Mouse (Mus musculus) brain, adult 10 weeks (tissue): ENCODE data around the gene Apln. TPM values are rescaled to one million over a fixed set of nuclear protein-coding genes. Genes with fewer than 3 reads are reported as not detected.

Experiments
- polyA plus RNA-seq: library from polyadenylated mRNA; stranded (reverse); fragments of 350-450 nt; fragmentation: Illumina TruSeq; extraction: RNeasy Lipid Tissue Mini Kit (QIAGEN cat#74804); gene quantifications from one replicate; pipeline ENCODE4 v1.2.3, GENCODE M21; 2015; ENCODE audit warnings: low read depth, low replicate concordance

Apln gene
- 30.5 TPM for polyA plus RNA-seq

GRCm38 (mm10) chrX:48034144-48035113 is at the start of gene Apln:
Gene Apln (minus strand): TSS chrX:48034853.

Other genes starting within 250 kb of the Apln start
- 18.6 TPM for gene Smarca1, start 141.9 kb downstream of the Apln start, polyA plus RNA-seq
- 41.7 TPM for gene Ocrl, start 122.5 kb downstream of the Apln start, polyA plus RNA-seq
- 0.64 TPM for gene Xpnpep2, start 73.9 kb upstream of the Apln start, polyA plus RNA-seq
- 1.7 TPM for gene Sash3, start 111.6 kb upstream of the Apln start, polyA plus RNA-seq
- gene Zdhhc9, start 174.0 kb upstream of the Apln start, polyA plus RNA-seq = 46.0 TPM
- 15.3 TPM for gene Utp14a, start 222.0 kb upstream of the Apln start, polyA plus RNA-seq